Mouse (Mus musculus): ENCODE measurements around the gene Coro2a. TPM values are rescaled to one million over a fixed set of nuclear protein-coding genes. Genes with fewer than 3 reads are reported as not detected.
"Not testable (repeated sequence)": the region's sequence is repeated elsewhere in the genome, so short reads cannot be mapped to it uniquely, and the experiment has no call there.

Coro2a gene
- polyA plus RNA-seq, 1 experiment from 2014 or later, result 3.0 TPM

DNA sequence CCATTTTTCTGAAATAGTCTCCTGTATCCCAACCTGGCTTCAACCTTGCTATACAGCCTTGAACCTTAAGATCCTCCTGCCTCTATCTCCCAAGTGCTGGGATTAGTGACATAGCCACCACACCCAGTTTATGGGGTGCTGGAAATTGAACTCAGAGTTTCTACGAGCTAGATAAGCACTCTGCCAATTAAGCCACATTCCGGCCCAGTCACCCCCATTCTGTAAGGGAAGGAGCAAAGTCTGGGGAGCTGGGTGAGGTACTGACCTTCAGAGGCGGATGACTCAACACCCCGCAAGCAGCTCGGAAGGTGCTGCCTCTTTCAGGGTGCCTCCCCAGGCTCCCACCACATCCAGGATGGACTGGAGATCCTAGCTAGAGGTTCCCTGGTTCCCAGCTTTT lies 7.9 kb downstream of the Coro2a start:
- H3K27ac ChIP-seq, result no peak overlapping the region

DNA sequence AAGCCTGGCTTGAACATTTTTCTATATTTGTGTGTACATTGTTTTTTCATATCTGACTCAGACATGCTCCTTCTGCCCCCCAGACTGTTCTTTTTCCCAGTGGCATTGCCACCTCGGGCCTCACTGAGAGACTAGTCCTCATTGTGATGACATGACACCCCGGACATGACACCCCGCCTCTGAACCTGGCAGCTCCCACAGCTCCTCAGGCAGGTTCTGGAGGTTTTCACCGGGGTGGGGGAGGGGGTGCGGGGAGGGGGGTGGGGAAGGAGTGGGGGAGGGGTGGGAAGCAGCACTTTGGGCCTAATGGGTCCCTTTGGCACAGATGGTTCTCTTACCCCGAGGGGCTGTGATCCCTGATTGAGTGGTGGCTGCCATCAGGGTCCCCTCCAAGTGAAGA lies 8.5 kb downstream of the Coro2a start:
- no peak overlapping the region for H3K9ac ChIP-seq
- no peak for ATAC-seq (ENCODE audit: low read depth)
- H3K9me3 ChIP-seq (replicated peaks), result no peaks in the 10 kb centered on the region
- H3K4me2 ChIP-seq, result no peak overlapping the region
- 47% methylated on average over 6 of the region's 6 CpGs for WGBS (ENCODE audit: insufficient replicate concordance)
- H3K27ac ChIP-seq, result no peak overlapping the region
- H3K27me3 ChIP-seq, result 0 out of 2 replicates have a peak, but pooled peaks cover 9% of the 10 kb centered on the region
- H3K4me1 ChIP-seq (replicated peaks), result peaks cover 54% of the 10 kb centered on the region
- H3K4me3 ChIP-seq (replicated peaks), result no peak overlapping the region
- DNase-seq, result no peak
- H3K36me3 ChIP-seq, result no peaks in the 10 kb centered on the region

More for the DNA sequence above, 7.9 kb downstream of the Coro2a start:
- Histone ChIP-seq H3K4me3 (replicated peaks) (no peak overlapping the region), H3K9me3 (replicated peaks) (no peaks in the 10 kb centered on the region), H3K4me2 (no peak overlapping the region), H3K36me3 (no peaks in the 10 kb centered on the region), H3K4me1 (replicated peaks) (peaks cover 58% of the 10 kb centered on the region), H3K9ac (no peak overlapping the region), H3K27me3 (peaks cover 13% of the 10 kb centered on the region)
- ATAC-seq (ENCODE audit: low read depth) (no peak), DNase-seq (no peak)
- 58% methylated on average over 5 of the region's 5 CpGs for WGBS (ENCODE audit: insufficient replicate concordance)

DNA sequence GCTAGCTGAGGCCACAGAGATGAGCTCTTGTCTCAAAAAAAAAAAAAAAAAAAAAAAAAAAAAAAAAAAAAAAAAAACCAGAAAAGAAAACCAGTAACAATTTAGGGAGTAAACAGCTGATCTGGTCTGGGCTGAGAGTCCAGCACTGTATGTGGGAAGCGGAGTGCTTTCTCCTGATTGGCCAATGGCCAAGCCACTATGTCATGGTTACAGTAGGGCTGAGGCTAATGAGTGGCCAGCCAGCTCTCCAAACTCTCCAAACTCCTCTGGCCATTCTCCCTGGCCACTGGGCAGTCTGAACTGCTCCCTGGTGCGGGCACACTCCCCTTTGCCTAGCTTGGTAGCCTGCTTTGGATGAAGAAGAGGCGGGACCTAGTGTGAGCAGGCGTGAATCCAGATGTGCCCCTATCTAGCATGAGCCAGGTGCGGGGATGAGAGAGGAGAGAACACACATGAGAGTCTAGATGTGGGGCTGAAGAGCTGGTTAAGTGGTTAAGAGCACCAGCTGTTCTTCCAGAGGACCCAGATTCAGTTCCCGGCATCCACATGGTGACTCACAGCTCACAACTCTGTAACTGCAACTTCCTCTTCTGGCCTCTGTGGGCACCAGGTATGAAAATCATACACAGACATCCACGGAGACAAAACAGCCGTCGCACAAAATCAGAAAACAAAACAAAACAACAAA lies 10.0 kb downstream of the Coro2a start:
- H3K27me3 ChIP-seq, result 0 out of 2 replicates have a peak, but pooled peaks cover 6% of the 10 kb centered on the region
- H3K27ac ChIP-seq, result no peak overlapping the region
- 55% methylated on average over 9 of the region's 9 CpGs for WGBS (ENCODE audit: insufficient replicate concordance)
- H3K9ac ChIP-seq, result no peak overlapping the region
- H3K36me3 ChIP-seq, result no peaks in the 10 kb centered on the region
- no peak for DNase-seq
- H3K4me1 ChIP-seq (replicated peaks), result peaks cover 45% of the 10 kb centered on the region
- H3K4me3 ChIP-seq (replicated peaks), result no peak overlapping the region
- ATAC-seq (ENCODE audit: low read depth), result 0 out of 2 replicates have a peak, but pooled peaks have one; percentile 15
- no peak overlapping the region for H3K4me2 ChIP-seq
- H3K9me3 ChIP-seq (replicated peaks), result no peaks in the 10 kb centered on the region

DNA sequence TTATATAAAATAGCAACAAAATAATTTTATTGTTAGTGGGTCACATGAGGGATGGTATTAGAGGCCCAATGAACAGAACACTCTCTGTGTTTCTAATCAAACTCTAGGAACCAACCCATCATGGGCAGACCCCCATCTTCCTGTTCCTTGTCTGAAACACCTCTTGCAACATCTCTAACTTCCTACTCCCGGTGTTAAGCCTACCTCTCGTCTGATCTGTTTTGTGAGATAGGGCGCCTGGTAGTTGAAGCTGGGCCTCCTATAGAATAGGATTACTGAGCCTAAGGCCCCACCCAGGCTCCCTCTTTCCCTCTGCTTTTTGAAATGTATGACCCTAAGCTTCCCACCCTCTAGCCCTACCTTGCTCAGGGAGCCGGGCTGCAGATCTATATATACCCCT lies 11.2 kb downstream of the Coro2a start:
- Histone ChIP-seq H3K27me3 (no peaks in the 10 kb centered on the region), H3K4me1 (replicated peaks) (peaks cover 46% of the 10 kb centered on the region), H3K9ac (no peak overlapping the region), H3K4me3 (replicated peaks) (no peak overlapping the region), H3K27ac (no peak overlapping the region), H3K36me3 (no peaks in the 10 kb centered on the region), H3K9me3 (replicated peaks) (no peaks in the 10 kb centered on the region), H3K4me2 (no peak overlapping the region)
- ATAC-seq (ENCODE audit: low read depth) (0 out of 2 replicates have a peak, but pooled peaks have one; percentile 41), DNase-seq (no peak)
- WGBS (ENCODE audit: insufficient replicate concordance), result 12% methylated on average over 4 of the region's 4 CpGs

DNA sequence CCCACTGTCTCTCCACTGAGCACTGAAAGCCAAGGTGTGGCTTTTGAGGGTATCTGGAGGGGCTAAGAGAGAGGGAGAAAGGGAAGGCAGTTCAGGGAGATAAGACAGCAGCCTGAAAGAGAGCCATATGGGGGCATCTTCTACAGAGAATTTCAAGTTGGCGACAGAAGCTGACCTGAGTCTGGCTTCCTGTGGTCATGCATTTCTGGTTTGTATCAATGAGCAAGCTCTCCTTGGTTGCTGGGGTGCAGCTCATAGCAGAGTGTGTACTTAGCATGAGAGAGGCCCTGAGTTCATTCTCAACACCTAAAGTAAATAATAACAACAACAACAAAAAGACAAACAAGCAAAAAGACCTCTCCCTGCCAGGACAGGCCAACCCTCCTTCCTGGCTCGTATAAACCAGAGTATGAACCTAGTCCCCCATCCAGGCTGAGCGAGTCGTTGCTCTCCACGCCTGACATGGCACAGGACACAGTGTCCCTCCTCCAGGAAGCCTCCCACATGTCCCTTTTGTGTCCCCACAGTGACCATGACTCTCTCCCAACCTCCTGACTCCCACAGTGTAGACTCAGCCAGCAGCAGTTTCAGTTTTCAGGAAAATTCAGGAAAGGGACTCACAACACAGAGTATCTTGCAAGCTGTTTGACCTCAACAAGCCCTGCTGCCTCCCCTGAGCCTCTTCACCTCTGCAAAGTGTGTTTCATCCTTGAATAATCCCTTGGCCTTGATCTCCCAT lies 11.9 kb downstream of the Coro2a start:
- Histone ChIP-seq H3K9me3 (replicated peaks) (no peaks in the 10 kb centered on the region), H3K27ac (no peak overlapping the region), H3K4me2 (no peak overlapping the region), H3K4me1 (replicated peaks) (peaks cover 45% of the 10 kb centered on the region), H3K9ac (no peak overlapping the region), H3K36me3 (no peaks in the 10 kb centered on the region), H3K27me3 (no peaks in the 10 kb centered on the region), H3K4me3 (replicated peaks) (no peak overlapping the region)
- WGBS (ENCODE audit: insufficient replicate concordance), result 40% methylated on average over 5 of the region's 5 CpGs
- no peak for ATAC-seq (ENCODE audit: low read depth)
- DNase-seq, result no peak

DNA sequence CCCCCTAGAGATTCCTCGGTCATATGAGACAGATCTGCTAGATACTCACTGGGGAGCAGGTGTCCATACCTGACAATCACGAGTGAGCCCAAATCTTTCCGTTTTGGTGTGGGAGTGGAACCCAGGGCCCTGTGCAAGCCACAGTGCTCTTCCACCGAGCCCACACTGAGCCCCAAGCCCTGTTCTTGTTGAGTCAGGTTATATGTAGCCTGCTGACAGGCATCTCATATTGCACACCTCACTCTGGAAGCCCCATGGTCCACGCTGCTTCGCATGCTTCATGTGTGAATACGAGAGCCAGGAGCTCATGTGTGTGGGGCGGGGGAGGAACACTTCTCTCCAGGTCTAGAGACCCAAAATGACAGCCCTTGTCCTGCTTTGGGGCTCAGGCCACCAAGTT lies 12.9 kb downstream of the Coro2a start:
- Histone ChIP-seq H3K36me3 (no peaks in the 10 kb centered on the region), H3K4me1 (replicated peaks) (peaks cover 44% of the 10 kb centered on the region), H3K27ac (no peak overlapping the region), H3K4me2 (no peak overlapping the region), H3K4me3 (replicated peaks) (no peak overlapping the region), H3K9ac (no peak overlapping the region), H3K27me3 (no peaks in the 10 kb centered on the region), H3K9me3 (replicated peaks) (no peaks in the 10 kb centered on the region)
- WGBS (ENCODE audit: insufficient replicate concordance), result 55% methylated on average over 8 of the region's 8 CpGs
- DNase-seq, result no peak
- no peak for ATAC-seq (ENCODE audit: low read depth)

DNA sequence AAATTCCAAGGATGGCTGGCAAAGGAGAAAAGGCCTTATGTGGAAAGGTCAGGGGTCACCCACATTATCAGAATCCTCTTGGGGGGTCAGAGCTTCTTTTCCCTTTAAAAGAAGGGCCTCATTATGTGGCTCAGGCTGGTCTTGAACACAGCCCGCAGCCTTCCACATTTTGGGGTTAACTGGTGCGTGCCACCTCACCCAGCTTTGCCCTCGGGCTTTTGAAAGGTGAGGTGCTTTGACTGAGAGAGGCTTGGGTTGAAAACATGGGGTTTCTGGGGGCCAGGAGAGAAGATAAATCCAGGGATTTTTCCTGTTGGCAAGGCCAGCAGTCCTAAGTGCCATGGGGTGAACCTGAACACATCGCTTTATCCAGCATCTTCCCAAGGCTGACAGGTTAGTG lies 15.5 kb downstream of the Coro2a start:
- Histone ChIP-seq H3K36me3 (no peaks in the 10 kb centered on the region), H3K27ac (no peak overlapping the region), H3K9me3 (replicated peaks) (0 out of 2 replicates have a peak, but pooled peaks cover 2% of the 10 kb centered on the region), H3K27me3 (no peaks in the 10 kb centered on the region), H3K4me2 (no peak overlapping the region), H3K4me1 (replicated peaks) (peaks cover 33% of the 10 kb centered on the region), H3K9ac (no peak overlapping the region), H3K4me3 (replicated peaks) (no peak overlapping the region)
- DNase-seq, result no peak
- ATAC-seq (ENCODE audit: low read depth), result no peak
- 70% methylated on average over 4 of the region's 4 CpGs for WGBS (ENCODE audit: insufficient replicate concordance)

DNA sequence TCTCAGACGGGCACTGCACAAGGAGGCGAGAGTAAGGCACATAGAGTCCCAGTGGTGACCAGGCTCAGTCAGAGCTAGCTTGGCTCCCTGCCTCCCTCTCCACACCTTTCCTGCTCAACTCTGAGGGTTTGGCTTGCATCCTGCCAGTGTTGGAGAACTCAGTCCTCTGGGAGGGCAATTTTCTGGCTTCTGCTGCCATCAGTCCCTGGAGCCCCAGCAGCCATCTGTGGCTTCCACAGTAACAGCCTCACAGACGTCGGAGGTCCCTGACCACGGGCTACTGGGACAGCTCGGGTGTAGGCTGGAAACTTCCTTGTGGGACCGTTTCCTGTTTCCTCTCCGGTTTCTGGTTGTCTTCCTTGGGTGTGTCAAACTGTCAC lies 16.2 kb downstream of the Coro2a start:
- 44% methylated on average over 8 of the region's 8 CpGs for WGBS (ENCODE audit: insufficient replicate concordance)
- ATAC-seq (ENCODE audit: low read depth), result no peak
- 0 out of 2 replicates have a peak, but pooled peaks cover 3% of the 10 kb centered on the region for H3K9me3 ChIP-seq (replicated peaks)

DNA sequence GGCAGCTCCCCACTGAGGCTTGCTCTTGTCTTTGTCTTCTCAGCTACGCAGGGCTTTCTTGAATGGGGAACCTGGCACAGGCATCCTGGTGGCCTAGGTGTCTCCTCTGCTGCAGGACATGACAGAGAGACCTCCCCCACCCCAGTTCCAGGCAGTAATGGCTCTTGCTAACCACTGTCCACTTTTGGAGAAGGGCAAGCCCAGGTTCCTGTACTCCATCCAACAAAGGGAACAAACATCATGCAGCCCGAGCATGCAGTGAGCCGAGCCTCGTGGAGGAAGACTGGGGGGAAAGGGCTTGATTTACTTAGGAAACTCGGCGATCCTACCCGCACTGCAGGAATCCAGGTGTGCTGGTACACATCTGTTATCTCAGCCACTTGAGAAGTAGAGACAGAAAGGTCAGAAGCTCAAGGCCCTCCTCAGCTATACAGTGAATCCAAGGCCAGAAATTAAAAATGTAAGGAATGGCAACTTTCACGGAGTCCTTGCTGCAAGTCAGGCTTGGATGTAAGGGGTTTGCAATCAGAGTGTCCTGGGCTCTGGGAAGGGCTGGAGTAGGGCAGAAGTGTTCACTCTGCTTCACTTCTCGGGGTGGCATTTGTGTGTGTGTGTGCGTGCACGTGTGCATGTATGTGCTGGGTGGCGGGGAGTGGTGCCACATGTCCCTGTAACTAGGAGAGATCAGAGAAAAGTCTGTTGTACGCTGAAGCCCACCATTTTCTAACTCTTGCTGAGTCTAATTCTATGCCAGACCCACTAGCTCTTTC lies 16.8 kb downstream of the Coro2a start:
- 0 out of 2 replicates have a peak overlapping the region, but pooled peaks have one; percentile 11 for H3K27ac ChIP-seq
- H3K4me2 ChIP-seq, result no peak overlapping the region
- H3K4me1 ChIP-seq (replicated peaks), result peaks cover 21% of the 10 kb centered on the region
- 53% methylated on average over 13 of the region's 13 CpGs for WGBS (ENCODE audit: insufficient replicate concordance)
- H3K27me3 ChIP-seq, result no peaks in the 10 kb centered on the region
- H3K9me3 ChIP-seq (replicated peaks), result 0 out of 2 replicates have a peak, but pooled peaks cover 3% of the 10 kb centered on the region
- ATAC-seq (ENCODE audit: low read depth), result no peak
- DNase-seq, result no peak
- no peak overlapping the region for H3K9ac ChIP-seq
- no peak overlapping the region for H3K4me3 ChIP-seq (replicated peaks)
- H3K36me3 ChIP-seq, result no peaks in the 10 kb centered on the region

More for the DNA sequence above, 16.2 kb downstream of the Coro2a start:
- Histone ChIP-seq H3K36me3 (no peaks in the 10 kb centered on the region), H3K27ac (no peak overlapping the region), H3K27me3 (no peaks in the 10 kb centered on the region), H3K4me1 (replicated peaks) (peaks cover 26% of the 10 kb centered on the region), H3K4me2 (no peak overlapping the region), H3K4me3 (replicated peaks) (no peak overlapping the region), H3K9ac (no peak overlapping the region)
- DNase-seq, result no peak

DNA sequence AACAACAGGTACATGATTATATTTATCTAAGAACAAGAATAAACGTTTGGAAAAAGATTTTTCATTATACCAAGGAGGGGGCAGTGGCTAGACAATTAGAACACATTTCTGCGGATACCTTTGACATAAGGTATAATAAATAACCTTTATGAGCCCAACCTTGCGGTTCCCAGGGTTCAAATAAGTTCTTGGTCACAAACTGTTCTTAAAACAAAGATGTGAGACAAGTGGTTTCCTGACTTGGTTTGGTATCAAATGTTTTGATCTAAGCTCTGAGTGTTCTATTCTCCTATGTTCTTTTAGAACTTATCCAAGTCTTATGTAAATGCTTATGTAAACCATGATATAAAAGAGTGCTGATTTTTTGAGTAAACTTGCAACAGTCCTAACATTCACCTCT lies 17.5 kb downstream of the Coro2a start:
- H3K4me1 ChIP-seq (replicated peaks), result peaks cover 14% of the 10 kb centered on the region
- H3K9me3 ChIP-seq (replicated peaks); H3K27ac ChIP-seq; ATAC-seq (ENCODE audit: low read depth); H3K4me2 ChIP-seq; H3K9ac ChIP-seq; H3K27me3 ChIP-seq; DNase-seq; H3K36me3 ChIP-seq; H3K4me3 ChIP-seq (replicated peaks): not testable (repeated sequence)
- WGBS (ENCODE audit: insufficient replicate concordance), result 37% methylated on average over 3 of the region's 3 CpGs

DNA sequence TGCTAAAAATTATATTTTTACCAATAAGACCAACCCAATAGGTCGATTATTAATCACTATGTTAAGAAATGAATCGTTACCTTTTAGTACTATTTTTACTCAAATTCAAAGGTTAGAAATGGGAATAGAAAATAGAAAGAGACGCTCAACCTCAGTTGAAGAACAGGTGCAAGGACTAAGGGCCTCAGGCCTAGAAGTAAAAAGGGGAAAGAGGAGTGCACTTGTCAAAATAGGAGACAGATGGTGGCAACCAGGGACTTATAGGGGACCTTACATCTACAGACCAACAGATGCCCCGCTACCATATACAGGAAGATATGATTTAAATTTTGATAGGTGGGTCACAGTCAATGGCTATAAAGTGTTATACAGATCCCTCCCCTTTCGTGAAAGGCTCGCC lies 17.9 kb downstream of the Coro2a start:
- WGBS (ENCODE audit: insufficient replicate concordance), result 35% methylated on average over 2 of the region's 6 CpGs
- H3K4me3 ChIP-seq (replicated peaks); H3K9ac ChIP-seq; ATAC-seq (ENCODE audit: low read depth); H3K36me3 ChIP-seq; H3K4me2 ChIP-seq; H3K27ac ChIP-seq; H3K27me3 ChIP-seq; DNase-seq; H3K9me3 ChIP-seq (replicated peaks): not testable (repeated sequence)
- peaks cover 11% of the 10 kb centered on the region for H3K4me1 ChIP-seq (replicated peaks)

Data from liver, embryonic 13.5 days (tissue).